Comparison of ENCODE assay signal across 27 mouse cellular contexts in genomic region chr16:17536584-17536983, GRCm38 (mm10). TPM values are rescaled to one million over a fixed set of nuclear protein-coding genes. Genes with fewer than 3 reads are reported as not detected.
DNase-seq lines count a peak whose midpoint lies in the region; TF ChIP-seq lines count a peak whose summit lies in the region.
"Had no signal": no experiment of that assay in that cellular context is flagged by ENCODE, and none has a peak within 500 bp of the region (broad histone marks: within the 10 kb centered on the region; RNA-seq: fewer than 3 reads in every experiment).

No protein-coding gene starts in this region.

- no peak overlapping the region for H3K27ac ChIP-seq in gastrocnemius, adult 2 months
- H3K27ac ChIP-seq in layer of hippocampus, adult 2 months, result no peak overlapping the region
- H3K27ac ChIP-seq: heart, embryonic 13.5 days; hindbrain, embryonic 14.5 days; liver, embryonic 12.5 days; macrophage; midbrain, embryonic 13.5 days; neural tube, embryonic 13.5 days had no signal

- no peak for DNase-seq in gastrocnemius, adult 2 months
- DNase-seq in gastrocnemius, postnatal 10 days, result no peak
- DNase-seq in layer of hippocampus, adult 2 months (ENCODE audit: low spot score in 2 of 2), result no peak
- DNase-seq in layer of hippocampus, postnatal 36 days, result no peak
- DNase-seq in thymus, postnatal 25 days, result peak; percentile 41
- no peak for DNase-seq in thymus, postnatal 0 days (ENCODE audit: low spot score)
- DNase-seq in spleen, postnatal 4 days (ENCODE audit: low spot score in 2 of 2), result no peak
- DNase-seq: adrenal gland, postnatal 10 days; cerebellum, adult 11 months; cerebellum, postnatal 10 days; gastrocnemius, postnatal 36 days; heart, postnatal 10 days; kidney, postnatal 10 days; left cerebral cortex, postnatal 4 days; liver, postnatal 0 days; right cerebral cortex, postnatal 4 days had no signal

- peak; percentile 34; the same call in 1 of the 2 replicates for TF ChIP-seq CTCF in gastrocnemius, adult 2 months (IDR thresholded peaks at IDR 0.05)
- TF ChIP-seq CTCF in layer of hippocampus, adult 2 months (conservative IDR thresholded peaks at IDR 0.05), result peak; percentile 63

- intact Hi-C loops in gastrocnemius, adult 2 months (cut with DNase I), result no loop called here

- no peak overlapping the region for H3K4me3 ChIP-seq in gastrocnemius, adult 2 months
- no peak overlapping the region for H3K4me3 ChIP-seq in layer of hippocampus, adult 2 months
- H3K4me3 ChIP-seq: heart, embryonic 13.5 days; liver, embryonic 12.5 days; midbrain, embryonic 13.5 days; neural tube, embryonic 13.5 days had no signal

RNA-seq across cellular contexts. Expression of gene Thap7, which starts 5.6 kb away (rescaled TPM):
- total RNA-seq in gastrocnemius, adult 2 months (2021), result 10 to 100 TPM; 15.8 to 16.0 TPM
- 10 to 100 TPM; 14.7 to 15.0 TPM for total RNA-seq in gastrocnemius, postnatal 10 days (2021)
- 10 to 100 TPM; 42.3 to 45.4 TPM for total RNA-seq in layer of hippocampus, adult 2 months (2021)
- total RNA-seq in layer of hippocampus, postnatal 36 days (2021), result 10 to 100 TPM; 38.6 to 44.6 TPM
- polyA plus RNA-seq in thymus, postnatal 0 days (2015; fragmentation: Nextera tagmentation; extraction: Ambion mirVana), result 79.7 and 81.0 TPM in 2 replicates

RNA-seq across cellular contexts. Expression of gene Lrrc74b, which starts 24.5 kb away (rescaled TPM):
- 1 to 10 TPM; 1.6 to 1.8 TPM for total RNA-seq in gastrocnemius, adult 2 months (2021)
- total RNA-seq in gastrocnemius, postnatal 10 days (2021), result 1 to 10 TPM; 1.4 to 3.7 TPM
- total RNA-seq in layer of hippocampus, adult 2 months (2021), result under 1 TPM; 0.36 to 0.56 TPM
- total RNA-seq in layer of hippocampus, postnatal 36 days (2021), result under 1 TPM; 0.42 to 0.76 TPM
- 0.20 and 0.36 TPM in 2 replicates for polyA plus RNA-seq in thymus, postnatal 0 days (2015; fragmentation: Nextera tagmentation; extraction: Ambion mirVana)
- total RNA-seq: CH12.LX; heart, adult 8-10 months had no signal
- polyA plus RNA-seq: embryonic facial prominence, embryonic 11.5 days; liver, embryonic 12.5 days; macrophage; spleen, adult 2 months had no signal

RNA-seq across cellular contexts. Expression of gene P2rx6, which starts 25.1 kb away (rescaled TPM):
- total RNA-seq in gastrocnemius, adult 2 months (2021), result 10 to 100 TPM in 1 of 2 experiments, 1 to 10 TPM in 1; 9.9 to 11.7 TPM
- 1 to 10 TPM; 5.4 to 7.3 TPM for total RNA-seq in gastrocnemius, postnatal 10 days (2021)
- total RNA-seq in layer of hippocampus, adult 2 months (2021), result 1 to 10 TPM in 1 of 2 experiments, under 1 TPM in 1; 0.95 to 1.4 TPM
- total RNA-seq in layer of hippocampus, postnatal 36 days (2021), result under 1 TPM; 0.58 to 0.67 TPM
- 1.4 and 2.0 TPM in 2 replicates for polyA plus RNA-seq in thymus, postnatal 0 days (2015; fragmentation: Nextera tagmentation; extraction: Ambion mirVana)
- total RNA-seq: CH12.LX; megakaryocyte-erythroid progenitor cell, adult 5-6 weeks had no signal

RNA-seq across cellular contexts. Expression of gene Lztr1, which starts 28.1 kb away (rescaled TPM):
- 10 to 100 TPM; 25.2 to 25.9 TPM for total RNA-seq in gastrocnemius, adult 2 months (2021)
- total RNA-seq in gastrocnemius, postnatal 10 days (2021), result 10 to 100 TPM; 27.1 to 39.5 TPM
- 100 to 1,000 TPM; 186 to 201 TPM for total RNA-seq in layer of hippocampus, adult 2 months (2021)
- 100 to 1,000 TPM; 192 to 199 TPM for total RNA-seq in layer of hippocampus, postnatal 36 days (2021)
- 30.9 and 36.4 TPM in 2 replicates for polyA plus RNA-seq in thymus, postnatal 0 days (2015; fragmentation: Nextera tagmentation; extraction: Ambion mirVana)

RNA-seq across cellular contexts. Expression of gene Slc7a4, which starts 46.4 kb away (rescaled TPM):
- total RNA-seq in gastrocnemius, adult 2 months (2021), result under 1 TPM in 1 of 2 experiments, not detected in 1; 0.22 TPM
- total RNA-seq in gastrocnemius, postnatal 10 days (2021), result 1 to 10 TPM; 1.6 to 2.7 TPM
- total RNA-seq in layer of hippocampus, adult 2 months (2021), result 100 to 1,000 TPM; 102 to 105 TPM
- 100 to 1,000 TPM in 1 of 2 experiments, 10 to 100 TPM in 1; 93.8 to 104 TPM for total RNA-seq in layer of hippocampus, postnatal 36 days (2021)
- 1.5 and 2.1 TPM in 2 replicates for polyA plus RNA-seq in thymus, postnatal 0 days (2015; fragmentation: Nextera tagmentation; extraction: Ambion mirVana)
